Mouse (Mus musculus) gastrocnemius, adult 2 months (tissue): Measurements from ENCODE around the gene Lrrc18. TPM values are rescaled to one million over a fixed set of nuclear protein-coding genes. Genes with fewer than 3 reads are reported as not detected.
A peak's percentile ranks its signal among the peaks of the same experiment; 100 is the strongest.

ENCODE experiments used
- DNase-seq: peaks from one replicate; pipeline ENCODE4 v3.0.0; 2022
- H3K27ac ChIP-seq: fragments of 200-600 bp; 2 replicates; pipeline ENCODE4 v1.8.1; 2022; ENCODE audit warnings: mild to moderate bottlenecking
- H3K4me3 ChIP-seq: fragments of 200-600 bp; 2 replicates; pipeline ENCODE4 v1.8.1; 2022; ENCODE audit warnings: mild to moderate bottlenecking, moderate library complexity
- CTCF ChIP-seq: fragments of 200-600 bp; IDR thresholded peaks from 2 replicates; pipeline ENCODE4 v1.8.1; 2022; ENCODE audit warnings: antibody characterized with exemption, mild to moderate bottlenecking, moderate library complexity
- intact Hi-C: fragments of 180-260 bp; cut with DNase I; formaldehyde crosslinking; loops from one replicate; pipeline ENCODE4 v1.15.1; 2025
- long read RNA-seq, 2 experiments: library from polyadenylated mRNA; stranded (forward); transcript quantifications; one replicate each; pipeline ENCODE4 v2.0.0; 2021
- total RNA-seq, 2 experiments: library from RNA; stranded (reverse); gene quantifications; 2 replicates each; pipeline ENCODE4 v1.2.3; 2021

Gene Lrrc18
- total RNA-seq: under 1 TPM in 1 of 2 experiments, not detected in 1; 0.31 TPM
- long read RNA-seq, experiment 1: 0 reads
- long read RNA-seq, experiment 2: 0 reads

- intact Hi-C loops: no loop called here
- H3K27ac ChIP-seq: no peak within 1 kb of the TSS
- no peak for TF ChIP-seq CTCF
- DNase-seq: no peak
- H3K4me3 ChIP-seq: no peak within 1 kb of the TSS
Measured at GRCm38 (mm10) chr14:32991082-32991481, at the start of gene Lrrc18. Lrrc18 (plus strand) TSS chr14:32991382.

GRCm38 (mm10) chr14:32947512-32947911 lies 43.7 kb upstream of the Lrrc18 start:
- intact Hi-C loops: no loop called here
- peak; percentile 49 for DNase-seq
- H3K27ac ChIP-seq: peak overlapping the region; percentile 88
- no peak for TF ChIP-seq CTCF
- no peak overlapping the region for H3K4me3 ChIP-seq

- Histone ChIP-seq H3K27ac (peak overlapping the region; percentile 67), H3K4me3 (peak overlapping the region; percentile 13; the same call in 1 of the 2 replicates)
- intact Hi-C loops: no loop called here
- peak; percentile 78 for DNase-seq
- TF ChIP-seq CTCF: no peak
Measured at GRCm38 (mm10) chr14:32950312-32951301, 40.6 kb upstream of the Lrrc18 start.

- Histone ChIP-seq H3K27ac (no peak overlapping the region), H3K4me3 (no peak overlapping the region)
- intact Hi-C loops: no loop called here
- peak; percentile 57 for DNase-seq
- no peak for TF ChIP-seq CTCF
Measured at GRCm38 (mm10) chr14:32956486-32956885, 34.7 kb upstream of the Lrrc18 start.

GRCm38 (mm10) chr14:32958671-32959070 lies 32.5 kb upstream of the Lrrc18 start:
- DNase-seq: no peak
- no peak overlapping the region for H3K27ac ChIP-seq
- TF ChIP-seq CTCF: no peak
- no peak overlapping the region for H3K4me3 ChIP-seq
- intact Hi-C loops: no loop called here

GRCm38 (mm10) chr14:32960481-32960880 lies 30.7 kb upstream of the Lrrc18 start:
- peak; percentile 92 for TF ChIP-seq CTCF
- H3K27ac ChIP-seq: no peak overlapping the region
- intact Hi-C loops: loop anchor here (1.0 to 5.0 kb wide), 3 partner anchors 103 to 348 kb away; partner anchors contain the start of gene Vstm4
- DNase-seq: peak; percentile 76
- H3K4me3 ChIP-seq: no peak overlapping the region

GRCm38 (mm10) chr14:32964742-32965141 lies 26.4 kb upstream of the Lrrc18 start:
- no peak for DNase-seq
- no peak for TF ChIP-seq CTCF
- intact Hi-C loops: loop anchor here (5.0 kb wide), 2 partner anchors 107 to 352 kb away; partner anchors contain the start of gene Vstm4
- Histone ChIP-seq H3K27ac (no peak overlapping the region), H3K4me3 (no peak overlapping the region)

GRCm38 (mm10) chr14:32970700-32971099 lies 20.5 kb upstream of the Lrrc18 start:
- no peak for DNase-seq
- no peak overlapping the region for H3K27ac ChIP-seq
- intact Hi-C loops: no loop called here
- no peak for TF ChIP-seq CTCF
- H3K4me3 ChIP-seq: no peak overlapping the region

- no peak for TF ChIP-seq CTCF
- Histone ChIP-seq H3K27ac (no peak overlapping the region), H3K4me3 (no peak overlapping the region)
- intact Hi-C loops: no loop called here
- peak; percentile 30 for DNase-seq
Measured at GRCm38 (mm10) chr14:32984176-32984738, 6.9 kb upstream of the Lrrc18 start.

- no peak overlapping the region for H3K4me3 ChIP-seq
- DNase-seq: no peak
- no peak overlapping the region for H3K27ac ChIP-seq
- TF ChIP-seq CTCF: no peak
- intact Hi-C loops: no loop called here
Measured at GRCm38 (mm10) chr14:32986659-32987058, 4.5 kb upstream of the Lrrc18 start.

GRCm38 (mm10) chr14:32994954-32995636 lies 3.9 kb downstream of the Lrrc18 start:
- peak; percentile 32 for DNase-seq
- peak overlapping the region; percentile 41; the same call in 1 of the 2 replicates for H3K27ac ChIP-seq

GRCm38 (mm10) chr14:32999511-32999910 lies 8.3 kb downstream of the Lrrc18 start:
- Histone ChIP-seq H3K4me3 (no peak overlapping the region), H3K27ac (no peak overlapping the region)
- DNase-seq: no peak
- intact Hi-C loops: no loop called here
- TF ChIP-seq CTCF: no peak

More at GRCm38 (mm10) chr14:32994954-32995636, 3.9 kb downstream of the Lrrc18 start:
- TF ChIP-seq CTCF: no peak
- peak overlapping the region; percentile 64 for H3K4me3 ChIP-seq
- intact Hi-C loops: no loop called here
